Mouse (Mus musculus) frontal cortex, postnatal 25 days (tissue): Measurements from ENCODE around the gene Rgl1.
"Not testable (repeated sequence)": the region's sequence is repeated elsewhere in the genome, so short reads cannot be mapped to it uniquely, and the experiment has no call there.

ENCODE experiments used
- DNase-seq, 2 experiments: peaks; one replicate each; pipeline ENCODE4 v3.0.0; 2022; ENCODE audit warnings: low spot score in 2 of 2

Rgl1 gene

GRCm38 (mm10) chr1:152785446-152785845 is 19.3 kb upstream of the Rgl1 start:
- DNase-seq, result not testable (repeated sequence)

GRCm38 (mm10) chr1:152784620-152785019 is 18.5 kb upstream of the Rgl1 start:
- no peak for DNase-seq

GRCm38 (mm10) chr1:152779071-152779737 is 13.1 kb upstream of the Rgl1 start:
- DNase-seq, result peak; percentile 49 to 51

- DNase-seq, result not testable (repeated sequence)
These were observed 8.4 kb upstream of the Rgl1 start for GRCm38 (mm10) chr1:152774601-152775000.

- DNase-seq, result no peak
These were observed 4.9 kb upstream of the Rgl1 start for GRCm38 (mm10) chr1:152771016-152771415.

- DNase-seq, result peak; percentile 84 to 85
These were observed 1.8 kb upstream of the Rgl1 start for GRCm38 (mm10) chr1:152767749-152768488.

GRCm38 (mm10) chr1:152766804-152767748 is 925 bp upstream of the Rgl1 start:
- DNase-seq, result no peak

- DNase-seq, result no peak
These were observed 4.4 kb downstream of the Rgl1 start for GRCm38 (mm10) chr1:152761791-152762190.

GRCm38 (mm10) chr1:152750312-152750965 is 15.7 kb downstream of the Rgl1 start, which contains the start of gene Apobec4:
TSS of gene Apobec4 (plus strand) at chr1:152750551.
- no peak for DNase-seq

- DNase-seq, result no peak
These were observed 16.9 kb downstream of the Rgl1 start for GRCm38 (mm10) chr1:152749276-152749675.

GRCm38 (mm10) chr1:152746426-152746825 is 19.7 kb downstream of the Rgl1 start:
- DNase-seq, result peak; percentile 79 to 85

- no peak for DNase-seq
These were observed 22.9 kb downstream of the Rgl1 start for GRCm38 (mm10) chr1:152743095-152743826.

- DNase-seq, result no peak
These were observed 26.8 kb downstream of the Rgl1 start for GRCm38 (mm10) chr1:152739374-152739773.

GRCm38 (mm10) chr1:152738793-152739192 is 27.4 kb downstream of the Rgl1 start:
- DNase-seq, result no peak

GRCm38 (mm10) chr1:152727604-152728236 is 38.4 kb downstream of the Rgl1 start:
- no peak for DNase-seq

GRCm38 (mm10) chr1:152726095-152726494 is 40.1 kb downstream of the Rgl1 start:
- DNase-seq, result no peak

- no peak for DNase-seq
These were observed 41.9 kb downstream of the Rgl1 start for GRCm38 (mm10) chr1:152724286-152724685.

GRCm38 (mm10) chr1:152721535-152722198 is 44.5 kb downstream of the Rgl1 start:
- no peak for DNase-seq

- DNase-seq, result no peak
These were observed 45.2 kb downstream of the Rgl1 start for GRCm38 (mm10) chr1:152720969-152721368.

- DNase-seq, result no peak
These were observed 48.0 kb downstream of the Rgl1 start for GRCm38 (mm10) chr1:152718200-152718599.
